Mouse (Mus musculus) erythroid progenitor cell, adult 5-6 weeks (primary cell): ENCODE data around the gene Hist3h2ba. TPM values are rescaled to one million over a fixed set of nuclear protein-coding genes. Genes with fewer than 3 reads are reported as not detected.

Source experiments
- ATAC-seq: replicated peaks from 2 replicates; pipeline ENCODE4 v1.8.0; 2016; ENCODE audit warnings: moderate number of reproducible peaks, mild to moderate bottlenecking, moderate TSS enrichment, inconsistent platforms; ENCODE audit not compliant: poor library complexity, low FRiP score, severe bottlenecking
- total RNA-seq, 2 experiments: library from RNA; stranded (forward) in 1 of 2; stranded (reverse) in 1 of 2; fragments of 150-400 nt in 1 of 2; fragments of 186-747, 209-891 nt in 1 of 2; gene quantifications; 2 replicates each; pipeline versions ENCODE4 v1.2.3 to v1.2.4; 2015 to 2017; ENCODE audit warnings: low replicate concordance in 2 of 2

Gene Hist3h2ba
- total RNA-seq, 2 experiments from 2014 or later = 136 to 290 TPM

GRCm38 (mm10) chr11:58981541-58982447 is 33.1 kb downstream of the Hist3h2ba start:
- peak; percentile 60 for ATAC-seq

GRCm38 (mm10) chr11:58982471-58983097 is 33.9 kb downstream of the Hist3h2ba start:
- no peak for ATAC-seq

- no peak for ATAC-seq
These were observed 35.1 kb downstream of the Hist3h2ba start for GRCm38 (mm10) chr11:58983691-58984341.

GRCm38 (mm10) chr11:58984657-58985056 is 35.9 kb downstream of the Hist3h2ba start:
- ATAC-seq = no peak

DNA sequence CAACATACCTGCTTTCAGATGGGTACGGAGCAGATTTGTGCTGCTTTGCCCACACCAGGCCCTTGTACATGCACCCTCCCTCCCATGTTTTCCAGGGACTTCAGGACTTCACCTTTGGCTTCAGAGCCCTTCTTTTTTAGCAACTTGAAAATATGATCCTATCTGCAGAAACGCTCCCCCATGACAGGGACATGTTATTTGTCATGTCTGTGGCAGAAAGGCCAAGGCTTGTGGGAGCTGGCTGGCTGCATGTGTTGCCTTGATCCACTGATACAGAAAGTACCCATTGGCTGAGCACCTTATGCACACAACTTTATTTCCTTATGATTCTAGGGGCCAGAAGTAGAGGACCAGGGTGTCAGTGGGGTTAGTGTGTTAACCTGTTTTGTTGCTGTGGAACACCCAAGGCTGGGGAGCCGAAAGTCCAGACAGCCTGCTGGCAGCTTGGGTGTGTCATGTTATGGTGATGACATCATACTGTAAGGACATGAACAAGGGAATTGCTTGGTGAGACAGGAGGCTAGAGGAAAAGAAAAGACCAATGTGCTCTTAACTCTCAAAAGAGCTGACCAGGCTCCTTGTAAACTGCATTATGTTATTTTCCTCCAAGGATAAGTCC is 36.7 kb downstream of the Hist3h2ba start:
- ATAC-seq = no peak

GRCm38 (mm10) chr11:58989166-58989565 is 40.4 kb downstream of the Hist3h2ba start:
- ATAC-seq = no peak

GRCm38 (mm10) chr11:58990141-58990540 is 41.4 kb downstream of the Hist3h2ba start:
- no peak for ATAC-seq

DNA sequence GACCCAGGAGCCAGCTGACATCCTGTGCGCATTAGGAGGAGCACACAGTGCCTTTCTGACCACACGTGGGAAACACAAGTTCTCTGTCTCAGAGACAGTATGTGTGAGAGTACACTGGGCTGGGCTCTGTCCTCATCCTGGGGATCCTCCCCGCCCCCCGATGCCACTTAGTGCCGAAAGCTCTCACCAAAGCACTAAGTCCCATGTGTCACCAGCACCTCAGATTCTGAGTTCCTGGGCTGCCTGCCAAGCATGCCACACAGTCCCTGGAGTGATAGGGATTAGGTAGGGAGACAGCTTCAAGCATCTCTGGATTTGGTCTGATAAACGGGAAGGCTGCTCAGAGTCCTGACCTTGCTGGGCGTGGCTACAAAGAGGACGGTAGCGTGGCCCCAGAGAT is 42.1 kb downstream of the Hist3h2ba start:
- ATAC-seq = no peak

DNA sequence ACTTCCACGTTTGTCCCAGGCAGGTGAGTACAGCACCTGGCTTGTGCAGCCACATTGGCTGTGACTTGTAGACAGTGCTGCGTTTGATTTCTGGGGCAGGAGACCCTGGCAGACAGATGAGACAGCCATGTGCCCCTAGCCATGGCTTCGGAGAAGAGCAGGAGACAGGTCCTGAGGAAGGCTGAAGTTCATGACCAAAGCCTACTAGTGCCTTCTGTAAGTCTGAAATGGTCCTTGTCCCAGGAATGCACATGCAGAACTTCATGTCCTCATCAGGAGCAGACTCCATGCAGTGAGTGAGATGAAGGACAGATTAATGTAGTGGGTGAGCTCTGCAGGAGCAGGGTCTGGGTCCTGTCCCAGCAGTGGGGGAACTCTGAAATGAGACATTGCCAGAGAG is 43.2 kb downstream of the Hist3h2ba start:
- no peak for ATAC-seq

DNA sequence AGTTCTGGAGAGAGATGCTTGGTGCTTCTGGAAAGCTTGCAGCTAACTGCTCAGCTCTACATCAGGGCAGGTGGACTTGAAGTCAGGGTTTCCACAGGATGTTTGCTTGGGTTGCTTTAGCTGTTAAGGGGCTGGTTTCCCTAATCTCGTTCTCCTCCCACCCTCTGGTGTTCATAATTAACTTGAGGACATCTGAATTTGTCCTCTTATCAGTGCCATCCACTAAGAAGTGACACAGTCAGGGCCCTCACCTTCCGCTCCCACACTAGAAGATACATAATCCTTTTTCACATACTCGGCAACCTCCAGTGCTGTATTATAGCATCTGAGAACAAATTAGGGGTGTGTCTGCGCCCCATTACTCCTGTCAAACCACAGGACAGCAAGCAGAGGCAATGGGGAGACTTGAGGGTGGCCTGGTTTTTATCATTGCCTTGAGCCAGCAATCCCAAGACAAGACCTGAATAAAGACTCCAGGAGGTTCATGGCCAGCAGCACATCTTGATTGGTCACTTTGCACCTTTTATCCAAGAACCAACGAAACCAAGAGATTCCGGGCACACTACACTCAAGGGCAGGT is 44.5 kb downstream of the Hist3h2ba start:
- ATAC-seq = no peak

DNA sequence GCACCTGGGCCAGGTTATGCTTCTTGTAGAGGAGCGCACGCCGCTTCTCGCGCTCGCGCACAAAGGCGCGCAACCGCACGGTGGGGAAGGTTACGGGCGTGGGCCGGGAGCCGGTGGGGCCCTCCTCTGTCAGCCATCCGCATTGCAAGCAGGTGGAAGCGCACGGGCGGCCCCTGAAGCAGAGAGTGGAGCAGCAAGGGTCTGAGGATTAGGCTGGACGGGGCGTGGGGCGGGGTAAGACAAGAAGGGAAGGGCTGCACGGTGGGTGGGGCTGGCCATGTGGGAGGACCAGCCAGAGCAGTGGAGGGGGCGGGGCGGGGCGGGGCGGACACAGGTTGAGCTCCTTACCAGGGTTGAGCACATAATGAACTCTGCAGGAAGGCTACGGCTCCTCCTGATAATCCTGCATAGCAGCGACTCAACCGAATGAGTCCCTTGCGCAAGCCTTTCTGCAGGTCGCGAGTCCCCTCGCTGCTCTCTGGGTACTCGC is 45.7 kb downstream of the Hist3h2ba start:
- ATAC-seq = peak; percentile 56

GRCm38 (mm10) chr11:58995061-58995806 is 46.5 kb downstream of the Hist3h2ba start:
- ATAC-seq = no peak

GRCm38 (mm10) chr11:58995807-58996370 is 47.2 kb downstream of the Hist3h2ba start:
- no peak for ATAC-seq

DNA sequence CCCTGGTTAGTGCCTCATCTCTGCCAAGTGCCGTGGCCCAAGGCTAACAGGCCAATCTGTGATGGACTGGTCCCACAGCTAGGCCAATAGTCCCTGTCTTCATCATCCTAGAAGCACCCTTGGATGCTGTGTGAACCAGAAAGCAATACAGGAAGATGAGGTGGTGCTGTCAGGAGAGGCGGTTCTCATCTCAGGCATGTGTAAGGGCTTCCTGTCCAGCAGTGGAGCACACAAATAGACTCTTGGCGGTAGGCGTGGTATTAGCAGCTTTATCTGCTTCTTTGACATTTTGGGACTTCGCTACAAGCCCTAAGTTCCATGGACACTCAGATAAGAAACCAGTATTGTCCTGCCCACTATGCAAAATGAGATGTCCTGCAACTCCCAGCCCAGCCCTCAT is 48.8 kb downstream of the Hist3h2ba start:
- ATAC-seq = no peak

Other genes with a start within 250 kb of the Hist3h2ba start
- gene Olfr319, start 249.8 kb upstream of the Hist3h2ba start, total RNA-seq (2015; ENCODE audit: low replicate concordance) = not detected in 2 replicates
- not detected in 2 replicates for gene Olfr319, start 249.8 kb upstream of the Hist3h2ba start, total RNA-seq (2017; ENCODE audit: low replicate concordance)
- not detected in 2 replicates for gene Olfr318, start 224.9 kb upstream of the Hist3h2ba start, total RNA-seq (2015; ENCODE audit: low replicate concordance)
- not detected in 2 replicates for gene Olfr318, start 224.9 kb upstream of the Hist3h2ba start, total RNA-seq (2017; ENCODE audit: low replicate concordance)
- not detected in 2 replicates for gene Olfr317, start 209.7 kb upstream of the Hist3h2ba start, total RNA-seq (2015; ENCODE audit: low replicate concordance)
- gene Olfr317, start 209.7 kb upstream of the Hist3h2ba start, total RNA-seq (2017; ENCODE audit: low replicate concordance) = not detected in 2 replicates
- not detected in 2 replicates for gene Olfr316, start 196.2 kb upstream of the Hist3h2ba start, total RNA-seq (2015; ENCODE audit: low replicate concordance)
- not detected in 2 replicates for gene Olfr316, start 196.2 kb upstream of the Hist3h2ba start, total RNA-seq (2017; ENCODE audit: low replicate concordance)
- not detected in 2 replicates for gene Olfr315, start 175.7 kb upstream of the Hist3h2ba start, total RNA-seq (2015; ENCODE audit: low replicate concordance)
- gene Olfr315, start 175.7 kb upstream of the Hist3h2ba start, total RNA-seq (2017; ENCODE audit: low replicate concordance) = not detected in 2 replicates
- not detected in 2 replicates for gene Olfr314, start 166.0 kb upstream of the Hist3h2ba start, total RNA-seq (2015; ENCODE audit: low replicate concordance)
- not detected in 2 replicates for gene Olfr314, start 166.0 kb upstream of the Hist3h2ba start, total RNA-seq (2017; ENCODE audit: low replicate concordance)
- gene Fam183b, start 147.0 kb upstream of the Hist3h2ba start, total RNA-seq (2015; ENCODE audit: low replicate concordance) = not detected in 2 replicates
- not detected in 2 replicates for gene Fam183b, start 147.0 kb upstream of the Hist3h2ba start, total RNA-seq (2017; ENCODE audit: low replicate concordance)
- not detected in 2 replicates for gene Olfr313, start 133.9 kb upstream of the Hist3h2ba start, total RNA-seq (2015; ENCODE audit: low replicate concordance)
- not detected in 2 replicates for gene Olfr313, start 133.9 kb upstream of the Hist3h2ba start, total RNA-seq (2017; ENCODE audit: low replicate concordance)
- not detected in 2 replicates for gene Olfr312, start 119.7 kb upstream of the Hist3h2ba start, total RNA-seq (2015; ENCODE audit: low replicate concordance)
- not detected in 2 replicates for gene Olfr312, start 119.7 kb upstream of the Hist3h2ba start, total RNA-seq (2017; ENCODE audit: low replicate concordance)
- not detected in 2 replicates for gene Olfr311, start 109.7 kb upstream of the Hist3h2ba start, total RNA-seq (2015; ENCODE audit: low replicate concordance)
- not detected in 2 replicates for gene Olfr311, start 109.7 kb upstream of the Hist3h2ba start, total RNA-seq (2017; ENCODE audit: low replicate concordance)
- 11.5 and 13.4 TPM in 2 replicates for gene Gm12258, start 101.8 kb upstream of the Hist3h2ba start, total RNA-seq (2015; ENCODE audit: low replicate concordance)
- 11.0 and 32.9 TPM in 2 replicates for gene Gm12258, start 101.8 kb upstream of the Hist3h2ba start, total RNA-seq (2017; ENCODE audit: low replicate concordance)
- 4.3 and 11.3 TPM in 2 replicates for gene 2810021J22Rik, start 81.7 kb upstream of the Hist3h2ba start, total RNA-seq (2015; ENCODE audit: low replicate concordance)
- 2.7 and 3.9 TPM in 2 replicates for gene 2810021J22Rik, start 81.7 kb upstream of the Hist3h2ba start, total RNA-seq (2017; ENCODE audit: low replicate concordance)
- gene Zfp39, start 44.7 kb upstream of the Hist3h2ba start, total RNA-seq (2015; ENCODE audit: low replicate concordance) = 79.2 and 83.3 TPM in 2 replicates
- 44.4 and 49.4 TPM in 2 replicates for gene Zfp39, start 44.7 kb upstream of the Hist3h2ba start, total RNA-seq (2017; ENCODE audit: low replicate concordance)
- gene Btnl10, start 31.0 kb upstream of the Hist3h2ba start, total RNA-seq (2015; ENCODE audit: low replicate concordance) = 407 and 422 TPM in 2 replicates
- 484 and 553 TPM in 2 replicates for gene Btnl10, start 31.0 kb upstream of the Hist3h2ba start, total RNA-seq (2017; ENCODE audit: low replicate concordance)
- gene Rnf187, start 10.0 kb upstream of the Hist3h2ba start, total RNA-seq (2015; ENCODE audit: low replicate concordance) = 104 and 109 TPM in 2 replicates
- 104 and 117 TPM in 2 replicates for gene Rnf187, start 10.0 kb upstream of the Hist3h2ba start, total RNA-seq (2017; ENCODE audit: low replicate concordance)
- gene Hist3h2a, start 5.8 kb downstream of the Hist3h2ba start, total RNA-seq (2015; ENCODE audit: low replicate concordance) = 186 and 192 TPM in 2 replicates
- 1,299 and 1,489 TPM in 2 replicates for gene Hist3h2a, start 5.8 kb downstream of the Hist3h2ba start, total RNA-seq (2017; ENCODE audit: low replicate concordance)
- gene Trim17, start 5.8 kb downstream of the Hist3h2ba start, total RNA-seq (2015; ENCODE audit: low replicate concordance) = 0.36 and 0.84 TPM in 2 replicates
- 1.2 TPM in 2 replicates for gene Trim17, start 5.8 kb downstream of the Hist3h2ba start, total RNA-seq (2017; ENCODE audit: low replicate concordance)
- 10.1 and 18.0 TPM in 2 replicates for gene Trim11, start 29.2 kb downstream of the Hist3h2ba start, total RNA-seq (2015; ENCODE audit: low replicate concordance)
- gene Trim11, start 29.2 kb downstream of the Hist3h2ba start, total RNA-seq (2017; ENCODE audit: low replicate concordance) = 11.3 and 15.2 TPM in 2 replicates
- under 0.01 and 0.42 TPM in 2 replicates for gene Obscn, start 187.5 kb downstream of the Hist3h2ba start, total RNA-seq (2015; ENCODE audit: low replicate concordance)
- 0.90 and 2.3 TPM in 2 replicates for gene Obscn, start 187.5 kb downstream of the Hist3h2ba start, total RNA-seq (2017; ENCODE audit: low replicate concordance)
- 17.2 and 33.9 TPM in 2 replicates for gene Iba57, start 214.8 kb downstream of the Hist3h2ba start, total RNA-seq (2015; ENCODE audit: low replicate concordance)
- gene Iba57, start 214.8 kb downstream of the Hist3h2ba start, total RNA-seq (2017; ENCODE audit: low replicate concordance) = 35.6 and 54.2 TPM in 2 replicates
- not detected in 2 replicates for gene Gjc2, start 234.3 kb downstream of the Hist3h2ba start, total RNA-seq (2015; ENCODE audit: low replicate concordance)
- not detected in 2 replicates for gene Gjc2, start 234.3 kb downstream of the Hist3h2ba start, total RNA-seq (2017; ENCODE audit: low replicate concordance)
- gene Guk1, start 243.3 kb downstream of the Hist3h2ba start, total RNA-seq (2015; ENCODE audit: low replicate concordance) = 20.5 and 24.3 TPM in 2 replicates
- 14.2 and 30.1 TPM in 2 replicates for gene Guk1, start 243.3 kb downstream of the Hist3h2ba start, total RNA-seq (2017; ENCODE audit: low replicate concordance)